Mouse (Mus musculus) MEL (cell line): Measurements from ENCODE around the gene Tjp2.

Experiments used
- GABPA ChIP-seq: IDR thresholded peaks from 2 replicates; pipeline ENCODE4 v1.6.1; 2012; ENCODE audit warnings: low read depth, mild to moderate bottlenecking, inconsistent platforms, low read length, improper control_type of control experiment, moderate library complexity
- GATA1 ChIP-seq: IDR thresholded peaks from 2 replicates; pipeline ENCODE4 v1.6.1; 2011; ENCODE audit warnings: low read depth, low read length, improper control_type of control experiment
- MAX ChIP-seq: IDR thresholded peaks from 2 replicates; pipeline ENCODE4 v1.6.1; 2011; ENCODE audit warnings: low read length, improper control_type of control experiment
- MYB ChIP-seq: IDR thresholded peaks from 2 replicates; pipeline ENCODE4 v1.6.1; 2011; ENCODE audit warnings: mild to moderate bottlenecking, low read depth, low read length, improper control_type of control experiment
- POLR2A ChIP-seq, 2 experiments: IDR thresholded peaks; 2 replicates each; pipeline ENCODE4 v1.6.1; 2011 to 2012; ENCODE audit warnings: low read length in 2 of 2, mild to moderate bottlenecking in 2 of 2, control low read depth in 1 of 2, improper control_type of control experiment in 1 of 2, low read depth in 1 of 2, moderate library complexity in 1 of 2; ENCODE audit not compliant: control insufficient read depth in 1 of 2, insufficient read depth in 1 of 2, poor library complexity in 1 of 2
- ZC3H11A ChIP-seq: IDR thresholded peaks from 2 replicates; pipeline ENCODE4 v1.6.1; 2012; ENCODE audit warnings: low read depth, mild to moderate bottlenecking, inconsistent platforms, low read length, improper control_type of control experiment
- ZKSCAN1 ChIP-seq: IDR thresholded peaks from 2 replicates; pipeline ENCODE4 v1.6.1; 2012; ENCODE audit warnings: low read depth, mild to moderate bottlenecking, inconsistent platforms, low read length, improper control_type of control experiment, moderate library complexity
- ZNF384 ChIP-seq: IDR thresholded peaks from 2 replicates; pipeline ENCODE4 v1.6.1; 2012; ENCODE audit warnings: low read depth, mild to moderate bottlenecking, inconsistent platforms, low read length, improper control_type of control experiment

DNA sequence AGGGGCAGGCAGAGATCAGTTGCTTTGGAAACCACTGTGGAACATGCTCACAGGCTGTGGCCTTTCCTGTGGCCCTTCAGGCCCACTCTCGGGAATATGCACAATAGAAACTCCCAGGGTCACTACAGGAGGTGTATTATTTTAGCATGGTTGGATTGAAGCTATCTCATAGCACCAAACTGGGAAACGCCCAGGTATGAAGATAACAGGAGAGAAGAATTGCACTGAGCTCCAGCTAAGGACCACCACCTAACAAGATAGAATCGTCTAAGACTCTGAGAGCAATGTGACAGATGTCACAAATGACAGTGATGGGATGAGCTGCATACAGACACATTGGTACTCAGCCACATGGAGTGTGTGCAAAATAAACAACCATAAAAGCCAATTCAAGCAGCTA, 49.5 kb upstream of the Tjp2 start:
- TF ChIP-seq MYB: no peak
- peak; percentile 60 for TF ChIP-seq GATA1
- no peak for TF ChIP-seq MAX
- TF ChIP-seq POLR2A (IDR thresholded peaks at IDR 0.05; ENCODE audit: control insufficient read depth in 1 of 2, insufficient read depth in 1 of 2, low read depth in 1 of 2, low read length in 2 of 2, poor library complexity in 1 of 2): no peak
- TF ChIP-seq ZKSCAN1: no peak
- TF ChIP-seq ZNF384: no peak
- TF ChIP-seq ZC3H11A: no peak
- TF ChIP-seq GABPA: no peak
